Mouse (Mus musculus) lung, adult 2 months (tissue): ENCODE data around the gene Nop2.

ENCODE experiments used
- CTCF ChIP-seq: fragments of 200-500 bp; IDR thresholded peaks from 2 replicates; pipeline ENCODE4 v1.5.1; 2011; ENCODE audit warnings: mild to moderate bottlenecking, low read length, control low read depth; ENCODE audit not compliant: insufficient read depth
- POLR2A ChIP-seq: fragments of 200-500 bp; IDR thresholded peaks from 2 replicates; pipeline ENCODE4 v1.6.1; 2011; ENCODE audit warnings: low read depth, mild to moderate bottlenecking, control low read depth, low read length, borderline replicate concordance; ENCODE audit errors: extremely low read depth

- no peak for TF ChIP-seq CTCF
- TF ChIP-seq POLR2A: no peak
Measured at GRCm38 (mm10) chr6:125146148-125146547, 14.4 kb downstream of the Nop2 start.
